Mouse (Mus musculus): ENCODE results near the gene Mrgprg.

Mrgprg gene

GRCm38 (mm10) chr7:143766893-143767292 lies at the start of gene Mrgprg:
Gene Mrgprg (minus strand): TSS chr7:143766993.
- DNase-seq (ENCODE audit: low spot score), result no peak

- no peak for DNase-seq (ENCODE audit: low spot score)
Measured at GRCm38 (mm10) chr7:143808909-143809308, 42.1 kb upstream of the Mrgprg start.

- DNase-seq (ENCODE audit: low spot score), result peak; percentile 58
Measured at GRCm38 (mm10) chr7:143805199-143805624, 38.4 kb upstream of the Mrgprg start.

- no peak for DNase-seq (ENCODE audit: low spot score)
Measured at GRCm38 (mm10) chr7:143801195-143802065, 34.6 kb upstream of the Mrgprg start.

GRCm38 (mm10) chr7:143800770-143801169 lies 34.0 kb upstream of the Mrgprg start:
- DNase-seq (ENCODE audit: low spot score), result no peak

GRCm38 (mm10) chr7:143798783-143799182 lies 32.0 kb upstream of the Mrgprg start:
- no peak for DNase-seq (ENCODE audit: low spot score)

GRCm38 (mm10) chr7:143793121-143793520 lies 26.3 kb upstream of the Mrgprg start:
- peak; percentile 71 for DNase-seq (ENCODE audit: low spot score)

GRCm38 (mm10) chr7:143792336-143792985 lies 25.7 kb upstream of the Mrgprg start:
- DNase-seq (ENCODE audit: low spot score), result no peak

GRCm38 (mm10) chr7:143783996-143784829 lies 17.4 kb upstream of the Mrgprg start, which contains the start of gene Mrgpre:
Gene Mrgpre (minus strand): TSS chr7:143784500.
- DNase-seq (ENCODE audit: low spot score), result peak; percentile 85

- no peak for DNase-seq (ENCODE audit: low spot score)
Measured at GRCm38 (mm10) chr7:143783378-143783995, 16.7 kb upstream of the Mrgprg start.

- DNase-seq (ENCODE audit: low spot score), result no peak
Measured at GRCm38 (mm10) chr7:143777375-143777774, 10.6 kb upstream of the Mrgprg start.

- DNase-seq (ENCODE audit: low spot score), result no peak
Measured at GRCm38 (mm10) chr7:143776137-143776536, 9.3 kb upstream of the Mrgprg start.

GRCm38 (mm10) chr7:143769461-143769860 lies 2.7 kb upstream of the Mrgprg start:
- DNase-seq (ENCODE audit: low spot score), result no peak

GRCm38 (mm10) chr7:143768267-143768666 lies 1.5 kb upstream of the Mrgprg start:
- DNase-seq (ENCODE audit: low spot score), result no peak

GRCm38 (mm10) chr7:143764876-143765530 lies 1.8 kb downstream of the Mrgprg start:
- no peak for DNase-seq (ENCODE audit: low spot score)

GRCm38 (mm10) chr7:143763794-143764193 lies 3.0 kb downstream of the Mrgprg start:
- DNase-seq (ENCODE audit: low spot score), result no peak

GRCm38 (mm10) chr7:143758956-143759355 lies 7.8 kb downstream of the Mrgprg start:
- DNase-seq (ENCODE audit: low spot score), result no peak

- DNase-seq (ENCODE audit: low spot score), result no peak
Measured at GRCm38 (mm10) chr7:143757696-143758095, 9.1 kb downstream of the Mrgprg start.

GRCm38 (mm10) chr7:143757027-143757390 lies 9.8 kb downstream of the Mrgprg start:
- DNase-seq (ENCODE audit: low spot score), result peak; percentile 86

- DNase-seq (ENCODE audit: low spot score), result no peak
Measured at GRCm38 (mm10) chr7:143756125-143757026, 10.4 kb downstream of the Mrgprg start, which contains the start of gene Osbpl5. Gene Osbpl5 (minus strand): TSS chr7:143756985.

Measured in testis, postnatal 10 days (tissue).